Mouse (Mus musculus): Measurements from ENCODE around the gene Aig1. TPM values are rescaled to one million over a fixed set of nuclear protein-coding genes. Genes with fewer than 3 reads are reported as not detected.

Aig1 gene
- total RNA-seq, 2 experiments from 2014 or later = 61.1 to 64.1 TPM

DNA sequence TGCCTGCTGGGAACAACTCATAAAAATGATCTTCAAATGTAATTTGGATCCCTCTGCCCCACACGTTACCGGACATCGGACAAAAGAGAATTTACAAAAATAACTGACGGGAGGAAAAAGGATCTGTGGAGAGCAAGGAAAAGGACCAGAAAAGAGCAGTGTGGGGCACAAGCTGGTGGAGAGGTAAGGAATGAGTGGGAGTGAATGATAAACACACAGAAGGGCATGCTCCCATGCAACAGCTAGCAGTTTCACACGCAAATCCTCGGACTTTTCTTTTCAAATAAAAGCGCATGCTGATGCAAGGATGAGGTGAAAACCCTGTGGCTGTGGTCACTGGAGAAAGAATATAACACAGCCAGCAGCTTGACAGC lies 153.9 kb downstream of the Aig1 start:
- intact Hi-C loops (cut with DNase I) = no loop called here
- DNase-seq (ENCODE audit: low spot score in 2 of 2) = no peak

DNA sequence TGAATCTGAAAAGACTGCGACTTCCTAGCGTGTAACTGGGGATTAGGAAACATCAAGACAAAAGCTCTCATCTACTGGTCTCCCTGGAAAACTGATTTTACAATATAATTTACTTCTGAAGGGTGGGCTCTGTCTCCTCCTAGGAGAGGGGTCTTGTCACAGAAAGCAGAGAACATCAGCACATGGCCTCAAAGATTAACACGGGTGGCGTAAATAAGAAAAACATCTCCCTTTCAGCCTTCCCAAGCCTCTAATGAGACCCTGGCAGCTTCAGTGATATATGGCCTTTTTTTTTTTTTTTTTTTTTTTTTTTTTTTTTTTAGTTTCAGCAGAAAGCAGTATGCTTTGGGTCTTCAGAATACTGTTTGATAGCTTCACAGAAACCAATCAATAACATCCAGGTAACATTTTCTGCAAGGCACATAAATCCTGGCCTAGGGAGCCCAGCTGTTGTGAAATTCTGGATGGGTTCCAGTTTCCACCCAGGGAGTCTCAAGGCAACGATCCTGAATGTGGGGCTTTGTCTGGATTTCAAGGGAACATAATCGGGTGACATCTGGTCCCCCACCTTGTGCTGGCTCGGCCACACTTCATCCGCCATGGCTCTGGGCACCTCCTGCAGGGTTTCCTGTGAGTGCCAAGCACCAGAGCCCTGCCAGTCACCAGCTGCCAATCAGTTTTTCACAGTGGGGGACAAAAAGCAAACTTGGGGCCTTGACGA lies 154.4 kb downstream of the Aig1 start:
- intact Hi-C loops (cut with DNase I) = no loop called here
- DNase-seq (ENCODE audit: low spot score in 2 of 2) = no peak

DNA sequence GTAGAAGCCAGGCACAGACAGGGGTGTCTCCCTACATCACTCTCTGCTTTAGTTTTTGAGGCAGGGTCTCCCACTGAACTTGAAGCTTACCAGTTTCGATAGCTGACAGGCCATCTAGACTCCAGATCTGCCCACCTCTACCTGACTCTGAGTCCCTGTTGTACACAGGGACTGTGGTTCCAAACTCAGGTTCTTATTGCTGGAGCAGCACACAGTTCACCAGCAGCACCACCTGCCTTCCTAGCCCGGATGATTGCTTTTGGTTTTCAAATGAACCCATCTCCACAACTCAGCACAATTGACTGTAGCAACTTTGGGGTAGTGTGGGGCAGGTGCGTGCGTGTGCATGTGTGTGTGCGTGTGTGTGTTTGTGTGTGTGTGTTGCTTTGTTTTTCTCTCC lies 155.1 kb downstream of the Aig1 start:
- intact Hi-C loops (cut with DNase I) = no loop called here
- DNase-seq (ENCODE audit: low spot score in 2 of 2) = no peak

DNA sequence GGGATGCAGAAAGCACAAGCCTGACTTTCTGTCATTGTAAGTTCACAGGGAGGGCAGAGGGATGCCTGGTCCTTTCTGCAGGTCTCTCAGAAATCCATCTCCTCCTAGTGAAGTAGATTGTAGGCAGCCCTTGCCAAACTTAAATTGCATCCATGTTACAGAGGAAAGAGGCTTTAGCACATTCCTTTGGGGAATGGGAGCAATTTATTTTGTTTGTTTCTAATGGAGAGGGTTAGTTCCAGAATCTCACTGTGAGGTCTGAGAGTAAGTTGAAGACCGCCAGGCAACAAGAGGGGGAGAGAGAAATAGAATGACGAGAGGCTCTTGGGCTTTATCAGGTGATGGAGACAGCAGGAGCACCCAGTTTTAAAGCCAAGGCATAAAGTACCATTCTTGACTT lies 155.7 kb downstream of the Aig1 start:
- intact Hi-C loops (cut with DNase I) = no loop called here
- no peak for DNase-seq (ENCODE audit: low spot score in 2 of 2)

DNA sequence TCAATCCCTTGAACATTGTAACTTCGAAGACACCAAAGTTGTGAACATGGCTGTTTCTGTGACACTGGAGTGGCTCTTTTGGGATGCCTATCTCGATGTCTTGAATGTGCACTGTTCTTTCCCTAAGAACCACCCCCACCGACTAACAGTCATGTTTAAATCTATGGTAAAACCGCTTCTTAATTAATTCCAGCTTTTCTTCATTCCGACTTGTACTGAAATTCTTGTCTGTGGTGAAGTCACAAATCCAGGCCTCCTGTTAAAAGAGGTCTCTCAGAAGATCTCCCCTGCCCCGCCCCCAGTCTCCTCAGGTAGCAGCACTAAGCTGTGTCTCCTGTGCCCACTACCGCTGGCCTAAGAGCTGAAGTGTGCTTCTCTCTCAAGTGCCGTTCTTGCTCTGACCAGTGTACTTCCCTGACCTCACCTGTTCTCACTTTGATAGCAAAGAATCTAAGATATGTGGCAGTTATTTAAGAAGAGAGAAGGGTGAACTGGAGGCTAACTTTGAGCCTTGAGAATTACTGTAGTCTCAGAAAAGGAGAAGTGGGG lies 157.4 kb downstream of the Aig1 start:
- intact Hi-C loops (cut with DNase I) = no loop called here
- no peak for DNase-seq (ENCODE audit: low spot score in 2 of 2)

DNA sequence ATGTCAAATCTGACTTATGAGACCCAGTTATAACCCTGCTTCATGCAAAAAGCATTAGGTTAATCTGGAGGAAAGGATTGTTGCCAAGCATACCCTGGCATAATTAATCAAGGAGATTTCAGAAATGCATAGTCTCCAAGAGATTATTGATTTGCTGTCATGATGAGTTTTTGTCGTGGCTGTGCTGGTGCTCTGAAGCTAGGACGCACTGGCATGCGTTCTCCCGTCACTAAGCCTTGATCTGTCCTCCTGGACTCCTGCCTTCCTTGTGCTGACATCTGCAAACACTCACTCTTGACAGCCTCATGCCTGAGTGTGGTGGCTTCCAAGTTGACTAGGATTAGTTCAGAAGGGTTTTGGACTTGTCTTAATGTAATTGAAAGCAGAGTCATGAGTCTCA lies 163.0 kb downstream of the Aig1 start:
- intact Hi-C loops (cut with DNase I) = no loop called here
- DNase-seq (ENCODE audit: low spot score in 2 of 2) = no peak

DNA sequence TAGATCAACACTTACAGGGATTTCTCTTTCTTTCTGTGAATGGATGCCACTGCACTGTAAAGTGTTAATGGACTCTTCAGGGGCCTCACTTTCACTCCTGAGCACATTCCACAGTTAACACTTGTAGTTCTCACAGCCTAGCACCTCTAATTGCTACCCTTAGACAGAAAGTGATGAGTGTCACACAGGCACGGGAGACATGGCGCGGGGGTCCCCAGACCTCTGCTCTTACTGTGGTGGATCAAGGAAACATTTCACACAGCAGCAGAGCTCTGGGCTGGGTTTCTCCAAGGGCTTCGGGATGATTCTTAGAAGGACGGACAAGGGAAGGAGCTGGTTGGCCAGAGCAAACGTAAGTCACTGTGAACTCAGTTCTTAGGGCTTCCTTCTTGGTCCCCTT lies 166.1 kb downstream of the Aig1 start:
- DNase-seq (ENCODE audit: low spot score in 2 of 2) = no peak
- intact Hi-C loops (cut with DNase I) = no loop called here

DNA sequence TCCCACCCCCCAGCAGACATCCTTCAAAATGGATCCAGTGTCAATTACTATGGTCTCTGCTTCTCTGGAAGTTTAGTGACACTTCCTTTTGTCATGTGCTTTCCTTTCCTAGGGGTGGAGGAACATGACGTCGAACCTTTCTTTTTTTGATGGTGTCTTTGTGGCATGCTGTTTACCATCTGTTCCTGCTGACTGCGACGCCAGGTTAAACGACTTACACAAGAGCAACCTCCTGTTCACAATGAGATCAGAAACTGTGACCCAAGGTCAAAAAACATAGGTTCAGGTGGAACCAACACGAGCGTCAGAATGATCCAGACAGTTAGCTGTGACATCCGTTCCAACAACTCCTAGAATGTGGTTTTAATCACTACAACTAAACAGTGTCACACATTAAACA lies 166.7 kb downstream of the Aig1 start:
- DNase-seq (ENCODE audit: low spot score in 2 of 2) = no peak
- intact Hi-C loops (cut with DNase I) = no loop called here

DNA sequence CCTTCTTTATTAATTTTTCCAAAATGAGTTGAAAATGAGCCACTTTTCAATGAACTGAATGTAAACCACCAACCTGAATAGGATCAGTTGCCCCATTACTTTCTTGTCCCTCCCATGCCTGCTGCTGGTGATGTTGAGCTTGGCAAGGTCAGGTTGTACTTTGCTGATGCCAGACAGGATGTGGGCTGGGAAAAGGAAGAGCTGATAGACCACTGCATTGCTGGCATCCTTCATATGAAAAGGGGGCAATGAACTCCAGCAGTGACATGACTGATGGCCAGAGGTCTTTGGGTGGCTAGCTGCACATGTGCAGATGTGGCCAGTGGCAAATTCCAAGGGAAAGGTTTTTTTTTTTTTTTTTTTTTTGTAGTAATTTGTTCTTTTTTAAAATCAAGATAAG lies 172.5 kb downstream of the Aig1 start:
- no peak for DNase-seq (ENCODE audit: low spot score in 2 of 2)
- intact Hi-C loops (cut with DNase I) = no loop called here

DNA sequence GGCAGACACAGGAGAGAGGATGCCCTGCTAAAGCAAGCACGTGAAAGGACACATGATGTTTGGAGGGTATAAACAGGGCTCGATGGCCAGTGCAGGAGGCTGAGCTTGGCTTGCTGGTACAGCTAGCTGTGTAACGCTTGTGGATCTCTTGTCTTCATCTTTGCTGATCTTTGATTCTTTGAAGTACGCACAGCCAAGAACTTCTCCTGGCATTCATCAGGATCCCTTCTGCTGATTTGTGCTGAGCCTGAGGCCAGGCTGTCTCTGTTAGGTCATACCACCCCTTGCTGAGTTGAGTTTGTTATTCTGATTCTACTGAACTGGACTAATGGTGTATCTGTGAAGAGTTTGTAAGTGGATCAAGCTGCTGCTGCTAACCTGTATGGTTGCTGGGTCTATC lies 175.5 kb downstream of the Aig1 start:
- no peak for DNase-seq (ENCODE audit: low spot score in 2 of 2)
- intact Hi-C loops (cut with DNase I) = no loop called here

DNA sequence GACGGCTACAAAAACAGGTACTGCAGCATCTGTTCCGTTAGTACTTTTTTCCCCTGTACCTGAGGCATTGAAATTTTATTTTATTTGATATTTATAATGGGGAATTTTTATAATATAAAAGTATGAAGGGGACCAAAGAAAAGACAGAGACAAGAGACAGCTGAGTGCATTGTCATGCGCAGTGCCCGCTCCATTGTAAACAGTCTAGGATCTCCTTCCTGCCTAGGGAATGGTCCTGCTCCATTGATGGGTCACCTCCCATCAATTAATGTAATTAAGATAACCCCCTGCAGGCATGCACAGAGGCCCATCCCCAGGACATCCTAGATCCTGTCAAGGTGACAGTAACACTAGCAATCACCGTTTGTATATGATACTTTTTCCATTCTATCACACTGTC lies 178.0 kb downstream of the Aig1 start:
- DNase-seq (ENCODE audit: low spot score in 2 of 2) = no peak
- intact Hi-C loops (cut with DNase I) = no loop called here

DNA sequence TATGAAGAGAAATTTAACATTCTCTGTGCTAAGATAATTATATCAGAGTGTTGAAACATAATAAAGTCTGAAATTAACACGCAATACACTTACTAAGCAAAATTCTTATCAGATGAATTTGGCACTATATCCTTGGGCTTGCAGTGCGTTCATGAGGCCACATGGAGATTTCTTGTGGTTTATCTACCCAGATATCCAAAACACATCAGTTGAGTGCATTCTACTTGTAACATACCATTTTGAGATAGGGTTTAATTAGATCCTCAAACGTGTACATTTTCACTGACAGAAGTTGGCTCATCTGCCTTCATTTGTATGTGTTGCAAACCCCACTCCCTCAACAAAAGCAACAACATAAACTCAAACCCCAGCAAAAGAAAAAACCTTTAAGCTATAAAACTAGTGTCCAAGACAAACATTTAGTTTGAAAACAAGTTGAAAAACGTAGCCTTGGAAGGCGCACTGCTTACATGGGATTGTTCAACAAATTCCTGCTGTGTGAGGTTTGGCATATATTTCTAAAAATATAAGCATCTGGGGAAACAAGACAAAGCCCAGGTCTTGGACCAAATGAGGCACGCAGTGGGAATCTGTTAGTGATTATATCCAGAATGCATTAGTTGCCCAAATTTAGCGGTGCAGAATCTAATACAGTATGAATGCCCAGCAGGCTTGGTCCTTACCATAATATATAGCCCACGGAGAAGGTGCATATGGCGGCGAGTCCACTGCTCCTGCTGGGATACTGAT lies 178.8 kb downstream of the Aig1 start:
- intact Hi-C loops (cut with DNase I) = no loop called here
- DNase-seq (ENCODE audit: low spot score in 2 of 2) = no peak

DNA sequence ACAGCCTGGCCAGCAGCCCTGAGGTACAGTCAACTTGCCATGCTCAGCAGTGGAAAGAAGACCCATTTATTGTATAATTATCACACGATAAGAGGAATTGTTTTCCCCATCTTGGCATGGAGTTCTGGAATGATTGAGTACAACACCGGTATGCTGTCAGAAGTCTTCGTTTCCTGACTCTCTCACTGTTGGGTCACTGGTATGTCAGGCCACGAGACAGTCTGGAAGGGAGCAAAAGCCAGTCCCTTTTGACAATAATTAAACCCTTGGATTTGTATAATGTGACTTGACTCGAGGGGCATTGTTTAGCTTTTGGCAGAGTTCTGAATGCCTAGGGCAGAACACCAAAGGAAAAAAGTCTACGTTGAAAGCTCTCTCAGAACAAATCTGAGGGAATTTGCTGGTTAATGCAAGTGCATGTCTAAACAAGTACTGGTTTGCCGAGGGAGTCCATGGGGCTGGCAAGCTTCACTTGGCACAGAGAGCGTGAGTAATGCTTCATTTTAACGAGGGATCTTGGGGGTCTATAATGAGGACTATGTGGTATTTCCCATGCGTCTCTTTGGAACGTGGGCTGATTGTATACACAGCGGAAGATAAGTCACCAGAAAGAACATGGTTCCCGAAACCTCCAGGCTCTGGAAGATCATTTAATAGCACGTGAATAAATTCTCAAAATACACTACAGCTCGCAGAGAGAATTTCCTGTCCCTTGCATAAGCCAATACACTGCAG lies 180.2 kb downstream of the Aig1 start:
- DNase-seq (ENCODE audit: low spot score in 2 of 2) = no peak

DNA sequence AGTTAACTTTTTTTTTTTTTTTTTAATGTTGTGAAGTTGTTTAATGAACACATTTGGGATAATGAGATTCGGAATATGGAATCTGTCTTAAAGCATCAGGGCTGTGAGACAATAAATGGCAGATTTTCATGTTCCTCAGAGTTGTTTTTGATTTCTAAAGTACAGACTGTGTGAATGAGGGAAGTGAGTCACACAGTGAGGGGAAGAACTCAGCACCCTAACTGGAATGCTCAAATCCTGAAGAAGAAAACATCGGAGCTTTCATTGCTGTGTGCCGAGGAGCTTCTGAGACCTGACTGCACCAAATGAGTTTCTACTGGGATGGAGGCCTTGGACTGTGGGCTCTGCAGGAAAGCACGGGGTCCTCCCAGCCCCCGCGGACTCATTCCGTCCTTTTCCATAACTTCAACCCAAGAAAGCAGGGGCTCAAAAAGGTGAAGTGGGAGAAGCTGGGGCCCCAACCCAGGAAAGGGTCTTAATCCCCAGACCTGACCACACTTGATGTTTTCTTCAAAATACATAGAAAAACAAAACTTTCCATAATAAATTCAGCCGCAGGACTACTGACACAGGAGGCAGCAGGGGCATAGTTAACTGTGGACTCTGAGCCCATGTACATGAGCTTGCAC lies 181.5 kb downstream of the Aig1 start:
- intact Hi-C loops (cut with DNase I) = no loop called here

More for the DNA sequence above, 180.2 kb downstream of the Aig1 start:
- intact Hi-C loops (cut with DNase I) = no loop called here

DNA sequence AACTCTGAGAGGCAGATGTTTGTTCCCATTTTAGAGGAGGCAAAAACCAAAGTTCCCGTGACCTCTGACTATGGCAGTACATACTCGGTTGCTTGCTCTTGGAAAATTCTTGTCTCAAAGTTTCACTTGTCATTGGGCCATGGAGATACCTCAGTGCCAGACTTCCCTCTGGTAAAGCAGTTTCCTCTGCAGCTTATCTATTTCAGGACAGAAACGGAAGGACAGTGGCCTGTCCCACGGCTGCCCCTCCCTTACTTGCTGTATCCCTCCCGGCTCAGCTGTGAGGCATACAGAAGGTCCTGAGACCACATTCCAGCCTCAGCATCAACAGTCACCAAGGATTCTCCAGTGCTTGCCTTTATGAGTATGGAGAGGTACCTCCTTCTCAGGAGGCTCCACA lies 182.7 kb downstream of the Aig1 start:
- intact Hi-C loops (cut with DNase I) = no loop called here
- no peak for DNase-seq (ENCODE audit: low spot score in 2 of 2)

More for the DNA sequence above, 181.5 kb downstream of the Aig1 start:
- DNase-seq (ENCODE audit: low spot score in 2 of 2) = no peak

DNA sequence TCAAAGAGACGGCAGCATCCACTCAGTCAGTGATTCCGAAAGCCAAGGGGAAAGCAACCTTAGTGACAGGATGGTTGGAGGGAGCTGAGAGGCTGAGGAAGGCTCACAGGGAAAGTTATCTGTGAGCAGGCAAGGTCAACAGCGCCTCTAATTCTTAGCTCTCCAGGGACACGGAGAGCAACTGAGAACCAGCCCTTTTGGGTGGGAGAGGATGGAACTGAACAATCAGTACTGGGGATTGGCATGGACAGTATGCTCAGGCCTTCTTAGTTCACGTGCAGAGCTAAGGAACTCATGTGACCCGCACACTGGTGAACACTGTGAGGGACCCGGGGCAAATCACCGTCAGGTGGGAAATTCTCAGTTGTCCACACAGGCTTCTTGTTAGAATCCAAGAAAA lies 183.4 kb downstream of the Aig1 start:
- intact Hi-C loops (cut with DNase I) = no loop called here
- DNase-seq (ENCODE audit: low spot score in 2 of 2) = no peak

DNA sequence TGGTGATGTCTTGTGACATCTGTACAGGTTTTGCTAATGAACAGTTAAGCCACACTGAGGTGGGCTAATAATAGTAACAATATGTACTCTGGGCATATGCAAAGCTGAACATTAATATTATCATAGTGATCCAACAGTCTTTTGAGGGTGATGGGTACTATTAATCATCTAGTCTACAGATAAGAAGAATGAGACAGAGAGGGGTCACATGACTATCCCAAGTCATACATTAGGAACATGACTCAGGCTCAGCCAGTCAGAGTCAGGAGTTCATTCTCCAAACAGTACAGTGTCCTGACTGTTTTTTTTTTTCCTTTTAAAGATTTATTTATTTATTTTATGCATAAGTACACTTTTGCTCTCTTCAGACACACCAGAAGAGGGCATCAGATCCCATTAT lies 184.3 kb downstream of the Aig1 start:
- DNase-seq (ENCODE audit: low spot score in 2 of 2) = no peak
- intact Hi-C loops (cut with DNase I) = no loop called here

DNA sequence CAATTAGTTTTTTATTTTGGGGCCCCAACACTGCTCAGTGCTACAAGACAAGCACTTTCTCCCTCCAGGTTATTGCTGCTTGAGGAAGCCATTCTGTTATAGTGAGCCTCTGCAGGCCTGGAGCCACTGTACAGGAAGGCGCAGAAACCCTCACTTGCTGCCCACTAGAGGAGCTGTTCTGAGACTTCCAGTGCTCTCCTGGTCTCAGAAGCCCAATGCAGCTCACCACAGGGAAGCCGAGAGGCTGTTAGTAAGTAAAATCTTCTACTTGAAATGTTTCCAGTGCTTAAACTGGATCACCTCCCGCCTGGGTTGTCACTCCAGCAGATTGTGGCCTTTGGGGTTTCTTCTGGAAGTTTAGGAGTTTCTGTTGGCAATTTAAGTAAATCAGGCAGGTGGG lies 186.2 kb downstream of the Aig1 start:
- intact Hi-C loops (cut with DNase I) = no loop called here
- no peak for DNase-seq (ENCODE audit: low spot score in 2 of 2)

DNA sequence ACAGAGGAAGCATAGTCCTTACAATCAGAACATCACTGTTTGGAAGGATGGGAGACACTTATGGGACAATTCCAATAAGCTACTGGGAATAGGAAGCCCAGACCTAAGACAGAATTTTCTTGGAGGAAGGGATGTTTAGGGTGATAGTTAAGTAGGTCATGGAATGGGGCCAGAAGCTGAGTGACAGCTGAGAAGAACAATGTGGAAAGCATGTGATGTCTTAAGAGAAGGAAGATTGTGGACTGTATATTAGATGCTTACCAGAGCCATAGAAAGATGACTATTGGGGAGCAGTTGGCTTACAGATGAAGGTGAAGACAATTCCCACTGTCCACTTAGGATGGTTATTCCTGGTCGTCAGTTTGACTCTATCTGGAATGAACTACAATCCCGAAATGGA lies 191.3 kb downstream of the Aig1 start:
- no peak for DNase-seq (ENCODE audit: low spot score in 2 of 2)
- intact Hi-C loops (cut with DNase I) = no loop called here

DNA sequence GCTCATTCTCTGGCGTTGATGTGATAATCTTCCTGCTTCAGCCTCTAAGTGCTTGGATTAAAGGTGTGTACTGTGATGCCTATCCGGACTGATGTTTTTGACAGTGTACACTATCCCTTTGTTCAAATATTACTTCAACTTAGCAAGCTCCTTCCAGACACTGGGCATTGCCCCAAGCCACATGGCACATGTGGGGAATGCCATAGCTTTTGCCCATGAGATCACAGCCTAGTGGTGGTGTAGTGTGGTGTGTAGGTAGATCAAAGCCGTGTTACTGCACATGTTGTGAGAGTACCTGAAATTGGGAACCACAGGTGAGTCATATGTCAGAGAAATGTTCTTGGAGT lies 193.8 kb downstream of the Aig1 start:
- intact Hi-C loops (cut with DNase I) = no loop called here
- DNase-seq (ENCODE audit: low spot score in 2 of 2) = no peak
